Mouse (Mus musculus) embryonic facial prominence, embryonic 13.5 days (tissue): Measurements from ENCODE around the gene Crygn. TPM values are rescaled to one million over a fixed set of nuclear protein-coding genes. Genes with fewer than 3 reads are reported as not detected.
A peak's percentile ranks its signal among the peaks of the same experiment; 100 is the strongest.

Experiments
- ATAC-seq: fragments of 200-750 bp; cut with Nextera tagmentation; 2 replicates; pipeline ENCODE4 v1.8.0; 2017; ENCODE audit warnings: low read depth; ENCODE audit not compliant: insufficient number of reproducible peaks, insufficient read depth, low FRiP score, low TSS enrichment
- H3K27ac ChIP-seq: fragments of 300-500 bp; sonication (generic); 2 replicates; pipeline ENCODE4 v1.5.1; 2015; ENCODE audit warnings: moderate library complexity, mild to moderate bottlenecking, inconsistent platforms
- H3K27me3 ChIP-seq: fragments of 300-500 bp; sonication (generic); 2 replicates; pipeline ENCODE4 v1.6.1; 2015; ENCODE audit warnings: mild to moderate bottlenecking, inconsistent platforms
- H3K36me3 ChIP-seq: fragments of 300-500 bp; sonication (generic); 2 replicates; pipeline ENCODE4 v1.6.1; 2015; ENCODE audit warnings: mild to moderate bottlenecking, inconsistent platforms
- H3K4me1 ChIP-seq: fragments of 300-500 bp; sonication (generic); 2 replicates; pipeline ENCODE4 v1.6.1; 2015; ENCODE audit warnings: inconsistent platforms
- H3K4me2 ChIP-seq: fragments of 300-500 bp; sonication (generic); 2 replicates; pipeline ENCODE4 v1.6.1; 2015; ENCODE audit warnings: moderate library complexity, mild to moderate bottlenecking, inconsistent platforms
- H3K4me3 ChIP-seq: fragments of 300-500 bp; sonication (generic); 2 replicates; pipeline ENCODE4 v1.5.1; 2015; ENCODE audit warnings: mild to moderate bottlenecking, inconsistent platforms
- H3K9ac ChIP-seq: fragments of 300-500 bp; sonication (generic); 2 replicates; pipeline ENCODE4 v1.6.1; 2015; ENCODE audit warnings: mild to moderate bottlenecking, inconsistent platforms
- H3K9me3 ChIP-seq: fragments of 300-500 bp; sonication (generic); 2 replicates; pipeline ENCODE4 v1.6.1; 2016; ENCODE audit warnings: inconsistent platforms
- WGBS: fragments of 180-500 bp; shearing (Covaris S2); methylation state at CpG from one replicate; pipeline ENCODE4 v1.1.7; 2015; ENCODE audit warnings: mixed read lengths; 5-methylcytosine and 5-hydroxymethylcytosine counted together
- polyA plus RNA-seq: library from polyadenylated mRNA; unstranded; fragments of >200 nt; fragmentation: Nextera tagmentation; extraction: Ambion mirVana; gene quantifications from 2 replicates; pipeline ENCODE4 v1.2.1, GENCODE M21; 2015

Crygn gene
- polyA plus RNA-seq, 1 experiment from 2014 or later: 1.1 TPM

DNA sequence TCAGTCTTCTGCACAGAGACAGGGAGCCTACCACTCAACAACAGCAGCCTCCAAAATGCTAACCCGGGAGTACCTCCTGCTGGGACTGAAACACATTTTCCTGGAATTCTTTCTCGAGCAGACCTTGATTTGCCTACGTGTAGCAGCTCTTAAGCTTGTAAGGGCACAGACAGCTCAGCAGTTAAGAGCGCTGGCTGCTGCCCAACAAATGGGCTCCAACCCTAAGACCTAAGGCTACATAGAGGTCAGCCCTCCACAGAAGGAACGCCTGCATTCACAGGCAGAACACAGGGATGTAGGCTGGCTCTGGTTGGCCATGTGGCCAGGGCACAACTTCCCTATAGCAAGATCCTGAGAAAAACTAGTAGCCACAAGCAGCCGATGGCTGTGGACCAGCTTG, 31.9 kb downstream of the Crygn start:
- Histone ChIP-seq H3K9me3 (no peaks in the 10 kb centered on the region), H3K9ac (peak overlapping the region; percentile 17; the same call in 1 of the 2 replicates), H3K27ac (peak overlapping the region; percentile 85), H3K4me2 (peak overlapping the region; percentile 27), H3K4me1 (peaks cover 57% of the 10 kb centered on the region), H3K27me3 (no peaks in the 10 kb centered on the region), H3K4me3 (no peak overlapping the region), H3K36me3 (peaks cover 33% of the 10 kb centered on the region)
- no peak for ATAC-seq
- WGBS: 64% methylated on average over 6 of the region's 6 CpGs

DNA sequence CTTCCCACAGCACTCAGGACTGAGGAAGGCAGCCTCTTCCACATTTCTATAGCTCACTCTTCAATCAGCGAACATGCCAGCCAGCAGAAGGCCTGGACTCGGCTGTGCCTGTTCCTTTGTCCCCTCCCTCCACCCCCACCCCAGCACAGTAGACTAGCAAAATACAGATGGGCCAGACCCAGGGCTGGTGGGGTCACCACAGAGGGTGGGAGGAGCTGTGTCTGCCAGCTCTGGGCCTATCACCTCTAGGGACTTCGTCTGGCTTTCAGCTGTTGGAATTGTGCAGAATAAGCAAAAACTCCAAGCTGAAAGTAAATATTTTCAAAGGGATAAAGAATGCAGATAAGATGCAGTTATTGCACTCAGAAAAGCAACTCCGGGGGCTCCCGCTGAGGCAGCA, 33.0 kb downstream of the Crygn start:
- Histone ChIP-seq H3K4me3 (no peak overlapping the region), H3K36me3 (peaks cover 40% of the 10 kb centered on the region), H3K4me1 (peaks cover 55% of the 10 kb centered on the region), H3K27ac (peak overlapping the region; percentile 85), H3K27me3 (no peaks in the 10 kb centered on the region), H3K4me2 (peak overlapping the region; percentile 27), H3K9ac (peak overlapping the region; percentile 44), H3K9me3 (no peaks in the 10 kb centered on the region)
- ATAC-seq: peak; percentile 77
- WGBS: 32% methylated on average over 5 of the region's 5 CpGs

DNA sequence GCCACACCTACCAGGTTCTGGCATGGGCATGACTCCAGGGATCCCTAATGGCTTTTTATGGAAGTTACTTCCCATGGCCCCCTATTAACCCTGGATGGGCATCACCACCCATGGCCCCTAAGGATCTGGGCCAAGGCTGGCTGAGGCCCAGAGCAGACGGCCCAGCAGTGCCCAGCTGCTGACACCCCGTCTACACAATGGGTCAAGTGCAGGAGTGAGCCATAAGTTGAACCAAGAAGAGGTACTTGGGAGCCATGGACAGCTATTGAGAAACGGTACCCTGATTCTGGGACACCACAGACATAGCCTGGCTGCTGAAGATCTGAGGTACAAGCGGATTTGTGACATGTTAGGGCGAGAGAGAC, 33.6 kb downstream of the Crygn start:
- H3K9ac ChIP-seq: peak overlapping the region; percentile 44; the same call in 1 of the 2 replicates
- H3K4me3 ChIP-seq: no peak overlapping the region
- no peaks in the 10 kb centered on the region for H3K27me3 ChIP-seq
- peak overlapping the region; percentile 27 for H3K4me2 ChIP-seq
- no peaks in the 10 kb centered on the region for H3K9me3 ChIP-seq
- no peak for ATAC-seq
- peaks cover 50% of the 10 kb centered on the region for H3K4me1 ChIP-seq
- H3K27ac ChIP-seq: peak overlapping the region; percentile 85
- H3K36me3 ChIP-seq: peaks cover 46% of the 10 kb centered on the region
- 74% methylated on average over 5 of the region's 5 CpGs for WGBS

DNA sequence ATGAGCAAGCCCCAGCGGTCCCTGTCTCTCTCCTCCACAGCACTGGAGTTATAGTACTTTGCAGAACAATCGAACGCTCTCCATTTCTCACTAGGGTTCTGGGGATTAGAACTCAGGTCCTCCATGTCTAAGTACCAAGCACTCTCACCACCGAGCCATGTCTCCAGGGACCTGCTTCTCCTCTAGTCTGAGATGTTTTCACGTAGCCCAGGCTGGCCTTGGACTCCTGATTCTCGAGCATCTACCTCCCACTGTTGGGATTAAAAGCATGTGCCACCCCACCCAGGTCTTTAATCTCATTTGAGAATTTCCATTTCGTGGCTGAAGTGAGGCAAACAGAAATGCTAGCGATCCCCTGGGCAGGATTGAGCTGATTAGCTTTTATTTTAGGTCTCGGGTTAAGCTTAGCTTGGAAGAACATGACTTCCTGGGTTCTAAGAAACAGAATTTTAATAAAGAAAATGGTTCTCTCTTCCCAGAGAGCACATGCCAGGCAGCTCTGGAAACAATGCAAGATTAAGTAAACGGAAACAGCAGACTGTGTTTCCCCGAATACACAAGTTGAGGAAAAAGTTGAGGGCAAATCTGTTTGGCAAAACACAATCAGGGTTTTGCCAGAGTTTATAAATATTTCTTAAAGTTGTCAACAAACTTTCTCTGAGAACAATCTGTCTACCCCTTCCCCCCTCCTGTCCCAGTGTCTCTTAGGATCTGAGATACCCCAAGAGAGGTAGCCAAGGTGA, 34.1 kb downstream of the Crygn start:
- 61% methylated on average over 11 of the region's 11 CpGs for WGBS
- ATAC-seq: no peak

DNA sequence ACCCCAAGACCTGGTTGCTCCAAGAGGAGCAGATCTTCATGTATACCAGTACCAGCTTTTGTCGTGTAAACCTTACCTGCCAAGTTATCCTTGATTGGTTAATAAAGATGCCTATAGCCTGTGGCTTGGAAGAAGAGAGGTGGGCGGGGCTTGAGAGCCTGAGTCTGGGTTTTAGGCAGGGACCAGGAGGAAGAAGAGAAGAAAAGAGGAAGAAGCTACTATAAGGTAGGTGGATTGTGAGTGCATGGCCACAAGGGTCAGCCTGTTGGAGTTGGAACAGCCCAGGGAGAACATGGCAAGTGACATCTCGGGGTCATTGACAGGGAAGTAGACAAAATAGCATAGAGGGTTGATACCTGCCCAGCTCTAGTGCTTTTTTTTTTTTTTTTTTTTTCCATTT, 38.0 kb downstream of the Crygn start:
- H3K27ac ChIP-seq: no peak overlapping the region
- peaks cover 75% of the 10 kb centered on the region for H3K36me3 ChIP-seq
- no peak for ATAC-seq
- H3K4me2 ChIP-seq: no peak overlapping the region
- H3K9me3 ChIP-seq: no peaks in the 10 kb centered on the region
- H3K4me1 ChIP-seq: peaks cover 15% of the 10 kb centered on the region
- H3K27me3 ChIP-seq: no peaks in the 10 kb centered on the region
- no peak overlapping the region for H3K9ac ChIP-seq
- 84% methylated on average over 3 of the region's 3 CpGs for WGBS
- no peak overlapping the region for H3K4me3 ChIP-seq

More for the DNA sequence above, 34.1 kb downstream of the Crygn start:
- Histone ChIP-seq H3K27me3 (no peaks in the 10 kb centered on the region), H3K9me3 (no peaks in the 10 kb centered on the region), H3K27ac (peak overlapping the region; percentile 85), H3K36me3 (peaks cover 51% of the 10 kb centered on the region), H3K4me3 (no peak overlapping the region), H3K4me1 (peaks cover 47% of the 10 kb centered on the region), H3K9ac (0 out of 2 replicates have a peak overlapping the region, but pooled peaks have one; percentile 44), H3K4me2 (peak overlapping the region; percentile 27)

DNA sequence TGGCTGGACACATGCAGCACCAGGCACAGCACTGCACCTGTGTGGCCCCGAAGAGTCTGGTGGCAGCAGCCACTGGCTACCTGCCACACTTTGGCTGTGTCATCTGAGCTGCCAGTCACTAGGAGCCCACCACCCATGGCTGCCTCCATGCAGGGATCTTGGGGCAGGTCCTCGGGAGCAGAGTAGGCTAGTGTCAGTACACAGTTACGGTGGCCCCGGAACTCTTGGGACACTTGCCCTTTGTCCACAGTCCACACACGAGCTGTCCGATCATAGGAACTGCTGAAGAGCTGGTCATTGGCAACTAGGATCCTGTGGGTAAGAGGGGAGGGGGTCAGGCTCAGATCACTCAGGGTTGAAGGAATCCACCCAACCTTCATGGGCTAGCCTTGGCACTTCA, 39.7 kb downstream of the Crygn start:
- Histone ChIP-seq H3K27ac (no peak overlapping the region), H3K4me2 (no peak overlapping the region), H3K9ac (no peak overlapping the region), H3K9me3 (no peaks in the 10 kb centered on the region), H3K36me3 (peaks cover 93% of the 10 kb centered on the region), H3K27me3 (no peaks in the 10 kb centered on the region), H3K4me3 (no peak overlapping the region), H3K4me1 (no peaks in the 10 kb centered on the region)
- 93% methylated on average over 6 of the region's 6 CpGs for WGBS
- ATAC-seq: no peak

DNA sequence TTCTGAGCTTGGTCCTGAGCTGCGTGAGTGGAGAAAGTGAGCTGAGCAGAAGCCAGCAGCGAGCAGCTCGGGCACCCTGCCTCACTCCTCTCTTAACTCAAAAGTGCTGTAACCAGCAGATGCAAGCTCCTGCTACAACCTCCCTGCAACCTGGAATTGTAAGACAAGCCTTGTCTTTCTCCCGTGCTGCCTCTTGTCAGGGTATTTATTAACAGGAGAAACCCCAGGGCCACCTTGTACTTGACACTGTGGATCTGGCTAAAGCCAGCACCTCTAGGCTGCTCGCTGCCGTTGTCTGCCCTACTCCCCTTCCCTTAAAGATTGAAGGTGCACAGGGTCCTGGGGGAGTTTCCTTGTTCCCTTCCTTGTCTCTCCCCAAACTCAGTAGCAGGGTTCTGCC, 43.8 kb downstream of the Crygn start:
- H3K4me2 ChIP-seq: no peak overlapping the region
- H3K9me3 ChIP-seq: peaks cover 11% of the 10 kb centered on the region; the same call in 1 of the 2 replicates
- no peak overlapping the region for H3K27ac ChIP-seq
- H3K9ac ChIP-seq: no peak overlapping the region
- ATAC-seq: no peak
- WGBS: 90% methylated on average over 6 of the region's 6 CpGs
- no peaks in the 10 kb centered on the region for H3K4me1 ChIP-seq
- no peak overlapping the region for H3K4me3 ChIP-seq
- no peaks in the 10 kb centered on the region for H3K27me3 ChIP-seq
- H3K36me3 ChIP-seq: peaks cover 99% of the 10 kb centered on the region

DNA sequence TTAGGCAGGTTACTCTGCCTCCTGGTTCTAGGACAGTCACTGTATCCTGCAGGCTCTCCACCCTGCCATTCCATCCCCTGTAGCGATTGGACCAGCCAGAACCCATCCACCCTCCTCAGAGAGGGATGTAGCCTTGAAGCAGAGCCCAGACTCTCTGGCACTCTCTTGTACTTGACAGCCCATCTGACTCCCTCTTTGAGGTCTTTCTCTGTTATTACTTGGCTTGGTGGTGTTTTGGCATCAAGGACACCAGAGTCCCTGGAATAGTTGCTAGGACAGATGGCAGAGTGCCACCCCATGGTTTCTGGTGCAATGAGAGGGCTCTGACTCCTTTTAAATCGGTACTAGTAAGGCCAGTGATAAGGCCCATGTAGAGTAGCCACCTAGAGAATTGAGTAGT, 44.6 kb downstream of the Crygn start:
- Histone ChIP-seq H3K27ac (no peak overlapping the region), H3K27me3 (no peaks in the 10 kb centered on the region), H3K4me2 (no peak overlapping the region), H3K4me1 (no peaks in the 10 kb centered on the region), H3K36me3 (peaks cover 99% of the 10 kb centered on the region), H3K9me3 (peaks cover 11% of the 10 kb centered on the region; the same call in 1 of the 2 replicates), H3K9ac (no peak overlapping the region), H3K4me3 (no peak overlapping the region)
- no peak for ATAC-seq
- 93% methylated on average over 2 of the region's 2 CpGs for WGBS

DNA sequence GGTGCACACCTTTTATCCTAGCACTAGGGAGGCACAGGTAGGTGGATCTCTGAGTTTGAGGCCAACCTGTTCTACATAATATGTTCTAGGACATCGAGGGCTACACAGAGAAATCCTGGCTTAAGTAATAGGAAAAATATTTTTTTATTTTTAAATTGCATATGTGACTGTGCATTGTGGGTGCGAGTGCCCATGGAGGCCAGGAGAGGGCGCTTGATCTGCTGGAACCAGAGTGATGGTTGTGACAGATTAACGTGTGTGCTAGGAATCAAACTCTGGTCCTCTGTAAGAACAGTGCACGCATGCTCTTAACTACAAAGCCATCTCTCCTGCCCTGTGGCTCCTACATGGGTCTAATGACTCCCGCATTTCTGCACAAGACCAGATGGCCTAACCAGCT, 46.2 kb downstream of the Crygn start:
- no peak for ATAC-seq
- Histone ChIP-seq H3K27ac (no peak overlapping the region), H3K36me3 (peaks cover 99% of the 10 kb centered on the region), H3K9ac (no peak overlapping the region), H3K4me2 (no peak overlapping the region), H3K4me1 (no peaks in the 10 kb centered on the region), H3K4me3 (no peak overlapping the region), H3K27me3 (no peaks in the 10 kb centered on the region), H3K9me3 (peaks cover 11% of the 10 kb centered on the region; the same call in 1 of the 2 replicates)
- 93% methylated on average over 6 of the region's 6 CpGs for WGBS

DNA sequence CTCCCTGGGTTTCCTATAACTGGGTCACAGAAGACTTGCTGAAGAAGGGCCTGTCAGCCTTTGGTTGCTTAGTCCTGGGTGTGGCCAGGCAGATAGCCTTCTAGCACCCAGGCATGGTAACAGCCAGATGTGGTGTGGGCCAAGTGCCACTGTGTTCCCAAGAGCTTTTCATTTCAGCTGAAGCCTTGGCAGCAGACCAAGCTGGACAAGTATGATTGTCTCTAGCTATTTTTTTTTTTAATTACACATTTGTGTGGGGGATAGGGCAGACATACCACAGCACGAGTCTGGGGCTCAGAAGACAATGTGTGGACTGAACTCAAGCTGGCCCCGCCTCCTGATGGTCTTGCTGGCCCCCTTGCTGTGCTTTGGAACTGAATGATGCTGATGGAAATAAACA, 47.8 kb downstream of the Crygn start:
- 64% methylated on average over 2 of the region's 2 CpGs for WGBS

DNA sequence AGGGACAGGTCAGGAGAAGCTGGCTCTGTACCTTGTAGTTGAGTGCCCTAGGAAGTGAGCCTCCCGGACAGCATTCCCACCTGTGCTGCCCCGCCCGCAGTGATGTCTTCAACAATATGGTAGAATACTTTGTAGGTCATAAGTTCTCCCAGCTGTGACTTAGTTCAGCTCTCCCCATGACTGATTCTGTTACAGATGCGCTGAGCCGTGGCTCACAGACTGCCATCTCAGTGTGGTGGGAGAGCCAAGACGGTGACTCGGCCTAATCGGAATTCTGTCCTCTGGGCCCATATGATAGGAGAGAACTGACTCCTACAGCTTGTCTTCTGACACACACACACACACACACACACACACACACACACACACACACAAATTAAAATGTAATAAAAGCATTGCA, 53.2 kb downstream of the Crygn start:
- Histone ChIP-seq H3K9ac (no peak overlapping the region), H3K4me2 (no peak overlapping the region), H3K4me3 (no peak overlapping the region), H3K9me3 (no peaks in the 10 kb centered on the region), H3K27me3 (no peaks in the 10 kb centered on the region), H3K36me3 (peaks cover 98% of the 10 kb centered on the region), H3K27ac (no peak overlapping the region), H3K4me1 (no peaks in the 10 kb centered on the region)
- no peak for ATAC-seq
- 95% methylated on average over 8 of the region's 8 CpGs for WGBS

More for the DNA sequence above, 47.8 kb downstream of the Crygn start:
- H3K27ac ChIP-seq: no peak overlapping the region
- ATAC-seq: no peak
- no peaks in the 10 kb centered on the region for H3K4me1 ChIP-seq
- no peak overlapping the region for H3K4me3 ChIP-seq
- no peak overlapping the region for H3K4me2 ChIP-seq
- peaks cover 99% of the 10 kb centered on the region for H3K36me3 ChIP-seq
- no peaks in the 10 kb centered on the region for H3K27me3 ChIP-seq
- H3K9ac ChIP-seq: no peak overlapping the region
- peaks cover 11% of the 10 kb centered on the region; the same call in 1 of the 2 replicates for H3K9me3 ChIP-seq

DNA sequence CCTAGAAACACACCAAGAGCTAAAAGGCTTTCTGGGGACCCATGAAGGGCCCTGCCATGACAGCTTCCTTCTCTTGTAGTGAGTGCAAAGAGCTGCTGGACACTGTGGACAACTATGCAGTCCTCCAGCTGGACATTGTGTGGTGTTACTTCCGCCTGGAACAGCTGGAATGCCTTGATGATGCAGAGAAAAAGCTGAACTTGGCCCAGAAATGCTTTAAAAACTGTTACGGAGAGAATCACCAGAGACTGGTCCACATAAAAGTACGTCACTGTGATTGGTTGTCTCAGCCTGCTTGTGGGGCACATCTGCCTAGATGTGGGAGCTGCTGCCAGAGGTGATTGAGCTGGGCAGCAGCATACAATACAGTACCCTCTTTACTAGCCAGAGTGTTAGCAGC, 56.5 kb downstream of the Crygn start:
- H3K4me1 ChIP-seq: no peaks in the 10 kb centered on the region
- H3K4me2 ChIP-seq: no peak overlapping the region
- no peak overlapping the region for H3K4me3 ChIP-seq
- no peak for ATAC-seq
- WGBS: 91% methylated on average over 3 of the region's 3 CpGs
- H3K9ac ChIP-seq: no peak overlapping the region
- peaks cover 96% of the 10 kb centered on the region for H3K36me3 ChIP-seq
- H3K9me3 ChIP-seq: no peaks in the 10 kb centered on the region
- no peak overlapping the region for H3K27ac ChIP-seq
- H3K27me3 ChIP-seq: no peaks in the 10 kb centered on the region
